Mouse (Mus musculus) midbrain, postnatal 0 days (tissue): ENCODE measurements around the gene Hhex. TPM values are rescaled to one million over a fixed set of nuclear protein-coding genes. Genes with fewer than 3 reads are reported as not detected.

ENCODE experiments used
- ATAC-seq: fragments of 200-750 bp; cut with Nextera tagmentation; 2 replicates; pipeline ENCODE4 v1.8.0; 2017; ENCODE audit warnings: moderate number of reproducible peaks, mild to moderate bottlenecking, moderate TSS enrichment, moderate library complexity; ENCODE audit not compliant: low FRiP score
- DNase-seq: peaks from one replicate; pipeline ENCODE4 v3.0.0-alpha.2; 2015; ENCODE audit warnings: low spot score
- H3K27ac ChIP-seq: fragments of 300-500 bp; sonication (generic); 2 replicates; pipeline ENCODE4 v1.5.1; 2014; ENCODE audit warnings: low read depth, mild to moderate bottlenecking, low read length, mixed read lengths
- H3K27me3 ChIP-seq: fragments of 300-500 bp; sonication (generic); 2 replicates; pipeline ENCODE4 v1.6.1; 2014; ENCODE audit warnings: low read length, control low read depth, mixed read lengths; ENCODE audit not compliant: insufficient read depth
- H3K36me3 ChIP-seq: fragments of 300-500 bp; sonication (generic); 2 replicates; pipeline ENCODE4 v1.6.1; 2014; ENCODE audit warnings: low read length, control low read depth, mixed read lengths; ENCODE audit not compliant: insufficient read depth
- H3K4me1 ChIP-seq: fragments of 300-500 bp; sonication (generic); 2 replicates; pipeline ENCODE4 v1.6.1; 2014; ENCODE audit warnings: mild to moderate bottlenecking, control low read depth, antibody characterized with exemption, low read length, mixed read lengths; ENCODE audit not compliant: insufficient read depth
- H3K4me2 ChIP-seq: fragments of 300-500 bp; sonication (generic); 2 replicates; pipeline ENCODE4 v1.6.1; 2014; ENCODE audit warnings: low read depth, mild to moderate bottlenecking, low read length, mixed read lengths; ENCODE audit not compliant: poor library complexity, severe bottlenecking
- H3K4me3 ChIP-seq: fragments of 300-500 bp; sonication (generic); 2 replicates; pipeline ENCODE4 v1.5.1; 2014; ENCODE audit warnings: low read depth, mild to moderate bottlenecking, low read length, moderate library complexity
- H3K9ac ChIP-seq: fragments of 300-500 bp; sonication (generic); replicated peaks from 2 replicates; pipeline ENCODE4 v1.6.1; 2014; ENCODE audit warnings: mild to moderate bottlenecking, low read length, moderate library complexity, mixed read lengths; ENCODE audit not compliant: poor library complexity, severe bottlenecking
- H3K9me3 ChIP-seq: fragments of 300-500 bp; sonication (generic); 2 replicates; pipeline ENCODE4 v1.6.1; 2016; ENCODE audit warnings: low read length, control low read depth
- CTCF ChIP-seq: IDR thresholded peaks from 2 replicates; pipeline ENCODE4 v1.5.1; 2016; ENCODE audit warnings: antibody characterized with exemption, mild to moderate bottlenecking
- WGBS: fragments of 180-500 bp; shearing (Covaris S2); extraction: QIAGEN DNeasy Blood & Tissue Kit; methylation state at CpG from one replicate; pipeline ENCODE4 v1.1.7; 2014; 5-methylcytosine and 5-hydroxymethylcytosine counted together
- polyA plus RNA-seq: library from polyadenylated mRNA; unstranded; fragments of >200 nt; fragmentation: Nextera tagmentation; extraction: Ambion mirVana; gene quantifications from 2 replicates; pipeline ENCODE4 v1.2.1, GENCODE M21; 2015
- total RNA-seq: library from RNA; depleted of rRNA; stranded (reverse); fragments of >200 nt; gene quantifications from 2 replicates; pipeline ENCODE4 v1.2.3, GENCODE M21; 2014

Gene Hhex
- total and polyA plus RNA-seq, 2 experiments from 2014 or later: 0.99 to 3.5 TPM

DNA sequence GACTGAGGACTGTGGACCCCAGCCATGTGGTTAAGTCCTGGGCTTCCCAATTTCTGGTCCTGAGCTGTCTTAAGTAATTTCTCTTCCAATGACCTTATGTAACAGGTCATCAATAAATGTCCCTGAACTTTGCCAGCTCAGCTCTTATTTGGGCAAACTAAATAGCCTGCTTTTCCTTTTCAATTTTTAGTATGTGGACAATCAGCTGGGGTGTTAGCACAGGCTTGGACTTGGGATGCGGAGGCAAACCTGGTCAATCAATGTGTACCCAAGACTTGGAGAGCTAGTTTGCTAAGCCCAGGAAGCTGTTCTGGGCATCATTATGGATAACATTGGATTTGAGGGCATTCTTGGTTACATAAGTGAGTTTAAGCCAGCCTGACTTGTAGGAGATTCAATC is 21.4 kb downstream of the Hhex start:
- Histone ChIP-seq H3K9ac (no peak overlapping the region), H3K4me2 (no peak overlapping the region), H3K27ac (no peak overlapping the region), H3K4me1 (no peaks in the 10 kb centered on the region), H3K9me3 (no peaks in the 10 kb centered on the region), H3K36me3 (no peaks in the 10 kb centered on the region), H3K27me3 (no peaks in the 10 kb centered on the region), H3K4me3 (no peak overlapping the region)
- DNase-seq (no peak), ATAC-seq (no peak)
- WGBS: 95% methylated on average over 1 of the region's 1 CpGs
- no peak for TF ChIP-seq CTCF

DNA sequence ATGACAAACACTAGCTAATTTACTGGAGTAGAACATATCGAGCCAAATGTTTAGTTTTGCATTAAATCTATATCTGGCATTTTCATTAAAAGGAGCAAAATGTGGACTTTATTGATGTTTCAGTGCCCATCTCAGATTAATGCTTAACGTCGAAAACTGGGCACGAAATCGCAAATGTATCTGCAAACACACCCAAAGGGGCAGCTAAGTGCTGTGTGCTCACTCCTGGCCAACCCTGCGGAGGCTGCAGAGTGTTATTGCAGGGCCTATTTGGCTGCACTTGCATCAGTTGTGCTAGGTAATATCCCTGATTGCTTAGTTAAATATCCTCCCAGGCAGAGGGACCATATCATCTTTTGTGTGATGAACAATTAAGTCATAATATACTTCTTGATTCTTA is 23.4 kb downstream of the Hhex start:
- DNase-seq: no peak
- no peak for ATAC-seq
- WGBS: 84% methylated on average over 6 of the region's 6 CpGs

DNA sequence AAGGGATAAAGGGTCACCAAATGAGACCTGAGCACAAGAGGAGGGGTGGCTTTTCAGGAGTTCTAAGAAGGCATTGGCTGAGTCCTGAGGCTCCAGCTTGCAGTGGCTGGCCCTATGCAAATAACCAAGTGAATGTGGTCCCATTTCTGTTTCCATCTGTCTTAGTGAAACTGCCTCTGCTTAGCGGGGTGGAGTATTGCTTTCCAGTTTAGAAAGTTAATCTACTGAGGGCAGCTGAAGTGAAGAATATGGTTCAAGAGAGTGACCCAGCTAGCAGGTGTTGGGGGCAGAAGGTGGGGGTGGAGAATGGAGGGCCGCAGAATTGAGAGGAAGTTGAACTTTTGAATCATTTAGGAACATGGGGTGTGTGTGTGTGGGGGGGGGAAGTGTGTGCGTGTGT is 31.8 kb downstream of the Hhex start:
- Histone ChIP-seq H3K9ac (no peak overlapping the region), H3K9me3 (no peaks in the 10 kb centered on the region), H3K27ac (no peak overlapping the region), H3K27me3 (no peaks in the 10 kb centered on the region), H3K36me3 (no peaks in the 10 kb centered on the region), H3K4me2 (no peak overlapping the region), H3K4me3 (no peak overlapping the region), H3K4me1 (no peaks in the 10 kb centered on the region)
- DNase-seq: no peak
- TF ChIP-seq CTCF: no peak
- WGBS: 75% methylated on average over 3 of the region's 3 CpGs
- no peak for ATAC-seq

More for the DNA sequence above, 23.4 kb downstream of the Hhex start:
- Histone ChIP-seq H3K36me3 (no peaks in the 10 kb centered on the region), H3K27me3 (no peaks in the 10 kb centered on the region), H3K9ac (no peak overlapping the region), H3K4me2 (no peak overlapping the region), H3K27ac (no peak overlapping the region), H3K9me3 (no peaks in the 10 kb centered on the region), H3K4me1 (no peaks in the 10 kb centered on the region), H3K4me3 (no peak overlapping the region)
- no peak for TF ChIP-seq CTCF

DNA sequence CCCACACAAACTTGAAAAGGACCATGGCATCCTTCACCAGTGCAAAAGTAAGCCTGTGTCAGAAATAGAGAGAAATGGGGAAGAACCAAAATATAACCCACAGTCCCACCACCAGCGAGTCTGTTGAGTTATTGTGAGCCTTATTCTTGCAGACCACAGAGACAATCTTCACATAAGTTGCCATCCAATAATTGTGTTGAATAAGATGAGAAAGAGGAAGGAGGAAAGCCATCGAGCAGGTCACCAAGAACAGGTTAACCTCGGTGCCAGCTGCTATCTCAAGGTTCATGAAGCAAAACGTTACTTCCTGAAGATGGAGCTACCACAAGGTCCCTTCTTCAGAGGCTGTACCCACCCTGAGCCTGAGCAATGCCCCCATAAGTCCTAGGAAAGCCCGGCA is 32.4 kb downstream of the Hhex start:
- DNase-seq: no peak
- Histone ChIP-seq H3K9ac (no peak overlapping the region), H3K4me2 (no peak overlapping the region), H3K4me1 (no peaks in the 10 kb centered on the region), H3K36me3 (no peaks in the 10 kb centered on the region), H3K27ac (no peak overlapping the region), H3K4me3 (no peak overlapping the region), H3K27me3 (no peaks in the 10 kb centered on the region), H3K9me3 (no peaks in the 10 kb centered on the region)
- WGBS: 86% methylated on average over 5 of the region's 5 CpGs
- ATAC-seq: no peak
- no peak for TF ChIP-seq CTCF

DNA sequence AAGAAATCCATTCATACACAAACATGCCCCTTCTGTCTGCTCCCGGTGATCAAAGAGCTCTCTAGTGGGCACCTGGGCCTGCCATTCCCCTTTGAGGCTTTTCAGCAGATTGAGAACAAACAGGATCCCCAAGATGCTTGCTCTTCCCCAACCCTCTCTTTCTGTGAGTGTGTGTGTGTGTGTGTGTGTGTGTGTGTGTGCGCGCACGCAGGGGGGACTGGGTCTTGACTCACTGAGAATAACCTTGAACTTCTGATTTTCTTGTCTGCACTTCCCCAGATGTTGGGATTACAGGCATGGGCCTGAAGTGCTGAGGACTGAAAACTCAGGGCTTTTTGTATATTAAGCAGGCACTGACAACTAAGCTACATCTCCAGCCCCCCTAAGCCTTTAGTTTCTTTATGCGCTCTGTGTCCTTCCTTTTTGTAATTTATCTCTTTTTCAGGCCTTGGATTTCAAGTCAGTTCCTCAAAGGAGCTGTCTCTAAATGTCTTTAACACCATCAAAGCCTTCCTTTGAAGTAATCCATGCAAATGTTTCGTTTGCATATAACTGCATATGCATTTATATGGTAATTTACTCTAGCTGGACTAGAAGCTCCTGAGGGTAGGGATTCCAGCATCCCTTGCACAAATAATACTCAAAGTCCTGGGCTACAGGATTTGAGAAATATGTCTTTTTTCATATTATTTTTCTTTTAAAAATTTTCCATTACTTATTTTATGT is 34.4 kb downstream of the Hhex start:
- no peaks in the 10 kb centered on the region for H3K36me3 ChIP-seq
- no peak overlapping the region for H3K9ac ChIP-seq
- WGBS: 53% methylated on average over 6 of the region's 6 CpGs
- H3K4me2 ChIP-seq: no peak overlapping the region
- H3K4me3 ChIP-seq: no peak overlapping the region
- no peak overlapping the region for H3K27ac ChIP-seq
- ATAC-seq (no peak), DNase-seq (no peak)
- H3K4me1 ChIP-seq: no peaks in the 10 kb centered on the region
- H3K9me3 ChIP-seq: no peaks in the 10 kb centered on the region
- H3K27me3 ChIP-seq: no peaks in the 10 kb centered on the region
- TF ChIP-seq CTCF: no peak

DNA sequence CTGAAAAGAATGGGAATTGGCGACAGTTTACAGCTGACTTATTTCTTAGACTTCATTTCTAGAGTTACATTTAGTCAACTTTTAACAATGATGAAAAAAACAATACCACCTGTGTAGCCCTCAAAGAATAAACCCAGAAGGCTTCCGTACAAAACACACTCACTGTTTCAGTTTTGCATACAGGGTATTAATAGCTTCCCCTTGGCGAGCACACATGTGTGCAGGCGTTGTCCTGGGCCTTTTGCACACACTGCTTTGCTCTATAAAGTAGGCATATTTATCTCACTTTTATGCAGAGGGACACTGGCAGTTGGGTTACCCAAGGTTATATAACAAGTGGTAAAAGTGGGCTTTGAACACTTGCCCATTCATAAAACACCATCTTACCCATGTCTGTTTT is 37.1 kb downstream of the Hhex start:
- DNase-seq: no peak
- Histone ChIP-seq H3K9me3 (no peaks in the 10 kb centered on the region), H3K27me3 (no peaks in the 10 kb centered on the region), H3K4me1 (no peaks in the 10 kb centered on the region), H3K4me3 (no peak overlapping the region), H3K4me2 (no peak overlapping the region), H3K36me3 (no peaks in the 10 kb centered on the region), H3K9ac (no peak overlapping the region), H3K27ac (no peak overlapping the region)
- no peak for ATAC-seq
- WGBS: 83% methylated on average over 4 of the region's 4 CpGs
- TF ChIP-seq CTCF: no peak
